Mouse (Mus musculus): ENCODE measurements at regions not wholly inside any gene's neighbourhood (a gene's known extent, or its start where the extent isn't known, plus 50 kb on each side); places are given as distances from the start of the nearest gene placed in this dataset.

- CTCF ChIA-PET, result no interaction called here
Measured at GRCm38 (mm10) chr3:39575200-39575599, 688.5 kb downstream of the Fat4 start.

GRCm38 (mm10) chr3:39591312-39591711 lies 704.6 kb downstream of the Fat4 start:
- CTCF ChIA-PET, result no interaction called here

GRCm38 (mm10) chr3:39592349-39593117 lies 705.8 kb downstream of the Fat4 start:
- CTCF ChIA-PET, result no interaction called here

GRCm38 (mm10) chr3:39609937-39610336 lies 723.2 kb downstream of the Fat4 start:
- CTCF ChIA-PET, result no interaction called here

GRCm38 (mm10) chr3:39612408-39612807 lies 725.7 kb downstream of the Fat4 start:
- CTCF ChIA-PET, result no interaction called here

GRCm38 (mm10) chr3:39637924-39638323 lies 751.2 kb downstream of the Fat4 start:
- CTCF ChIA-PET, result no interaction called here

- CTCF ChIA-PET, result no interaction called here
Measured at GRCm38 (mm10) chr3:39643194-39643593, 756.5 kb downstream of the Fat4 start.

GRCm38 (mm10) chr3:39666817-39667216 lies 780.1 kb downstream of the Fat4 start:
- CTCF ChIA-PET, result no interaction called here

GRCm38 (mm10) chr3:39669145-39669544 lies 782.4 kb downstream of the Fat4 start:
- CTCF ChIA-PET, result no interaction called here

- CTCF ChIA-PET, result no interaction called here
Measured at GRCm38 (mm10) chr3:39673997-39674396, 787.3 kb downstream of the Fat4 start.

- CTCF ChIA-PET, result no interaction called here
Measured at GRCm38 (mm10) chr3:39674927-39675326, 788.2 kb downstream of the Fat4 start.

- CTCF ChIA-PET, result no interaction called here
Measured at GRCm38 (mm10) chr3:39705610-39706009, 818.9 kb downstream of the Fat4 start.

- CTCF ChIA-PET, result no interaction called here
Measured at GRCm38 (mm10) chr3:39712795-39713709, 818.0 kb upstream of the Intu start.

GRCm38 (mm10) chr3:39714056-39714592 lies 817.0 kb upstream of the Intu start:
- CTCF ChIA-PET, result no interaction called here

GRCm38 (mm10) chr3:39718946-39719545 lies 812.0 kb upstream of the Intu start:
- CTCF ChIA-PET, result no interaction called here

- CTCF ChIA-PET, result no interaction called here
Measured at GRCm38 (mm10) chr3:39725755-39726154, 805.3 kb upstream of the Intu start.

GRCm38 (mm10) chr3:39736639-39737038 lies 794.4 kb upstream of the Intu start:
- CTCF ChIA-PET, result no interaction called here

- CTCF ChIA-PET, result no interaction called here
Measured at GRCm38 (mm10) chr3:39745947-39746346, 785.1 kb upstream of the Intu start.

- CTCF ChIA-PET, result no interaction called here
Measured at GRCm38 (mm10) chr3:39768981-39769568, 762.0 kb upstream of the Intu start.

- CTCF ChIA-PET, result no interaction called here
Measured at GRCm38 (mm10) chr3:39776278-39777039, 754.6 kb upstream of the Intu start.

GRCm38 (mm10) chr3:39779690-39780218 lies 751.3 kb upstream of the Intu start:
- CTCF ChIA-PET, result no interaction called here

Measured in spleen, embryonic (tissue).